Mouse (Mus musculus) heart, embryonic 10.5 days (tissue): ENCODE measurements around the gene Ubash3b. TPM values are rescaled to one million over a fixed set of nuclear protein-coding genes. Genes with fewer than 3 reads are reported as not detected.
A peak's percentile ranks its signal among the peaks of the same experiment; 100 is the strongest.

Experiments
- DNase-seq: peaks from one replicate; pipeline ENCODE4 v3.0.0-alpha.2; 2017; ENCODE audit warnings: low spot score
- H3K27ac ChIP-seq: fragments of 300-500 bp; sonication (generic); 2 replicates; pipeline ENCODE4 v1.5.1; 2016; ENCODE audit warnings: mild to moderate bottlenecking
- H3K27me3 ChIP-seq: fragments of 300-500 bp; sonication (generic); 2 replicates; pipeline ENCODE4 v1.6.1; 2016; ENCODE audit warnings: mild to moderate bottlenecking; ENCODE audit not compliant: poor library complexity, insufficient read depth, severe bottlenecking
- H3K36me3 ChIP-seq: fragments of 300-500 bp; sonication (generic); 2 replicates; pipeline ENCODE4 v1.6.1; 2016; ENCODE audit warnings: mild to moderate bottlenecking, moderate library complexity
- H3K4me1 ChIP-seq: fragments of 300-500 bp; sonication (generic); 2 replicates; pipeline ENCODE4 v1.6.1; 2016; ENCODE audit warnings: mild to moderate bottlenecking
- H3K4me3 ChIP-seq: fragments of 300-500 bp; sonication (generic); 2 replicates; pipeline ENCODE4 v1.5.1; 2016; ENCODE audit warnings: mild to moderate bottlenecking, moderate library complexity
- H3K9me3 ChIP-seq: fragments of 300-500 bp; sonication (generic); 2 replicates; pipeline ENCODE4 v1.6.1; 2016; ENCODE audit warnings: mild to moderate bottlenecking, moderate library complexity
- WGBS: fragments of 180-500 bp; shearing (Covaris S2); methylation state at CpG from one replicate; pipeline ENCODE4 v1.1.7; 2016; 5-methylcytosine and 5-hydroxymethylcytosine counted together
- polyA plus RNA-seq: library from polyadenylated mRNA; unstranded; fragments of >200 nt; fragmentation: Nextera tagmentation; extraction: Ambion mirVana; gene quantifications from 2 replicates; pipeline ENCODE4 v1.2.1, GENCODE M21; 2016

Gene Ubash3b
- polyA plus RNA-seq, 1 experiment from 2014 or later = 13.3 TPM

DNA sequence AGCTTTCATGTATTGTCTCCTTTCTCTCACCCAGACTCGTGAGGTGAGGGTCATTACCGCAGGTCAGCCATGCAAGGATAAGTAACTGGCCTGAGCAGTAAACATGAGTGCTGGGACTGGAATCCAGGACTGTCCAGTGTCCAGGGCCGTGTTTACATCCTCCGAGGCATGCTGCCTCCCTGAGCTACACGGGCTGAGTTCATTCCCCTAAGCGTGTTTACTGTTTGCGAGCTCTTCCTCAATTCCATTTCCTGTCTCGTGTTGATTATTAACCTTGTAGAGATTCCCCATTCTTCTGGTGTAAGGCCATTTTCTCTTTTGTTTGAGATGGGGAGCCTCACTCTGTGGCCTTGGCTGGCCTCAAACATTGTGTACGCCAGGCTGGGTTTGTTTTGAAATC, 23.8 kb upstream of the Ubash3b start:
- WGBS = 76% methylated on average over 9 of the region's 9 CpGs
- no peak for DNase-seq

GRCm38 (mm10) chr9:41182550-41182949, 21.1 kb upstream of the Ubash3b start:
- no peak for DNase-seq
- Histone ChIP-seq H3K27ac (no peak overlapping the region), H3K4me3 (no peak overlapping the region), H3K36me3 (no peaks in the 10 kb centered on the region), H3K4me1 (peaks cover 3% of the 10 kb centered on the region; the same call in 1 of the 2 replicates), H3K27me3 (no peaks in the 10 kb centered on the region), H3K9me3 (no peaks in the 10 kb centered on the region)

More for the DNA sequence above, 23.8 kb upstream of the Ubash3b start:
- Histone ChIP-seq H3K36me3 (no peaks in the 10 kb centered on the region), H3K27me3 (no peaks in the 10 kb centered on the region), H3K4me1 (peaks cover 3% of the 10 kb centered on the region; the same call in 1 of the 2 replicates), H3K27ac (peak overlapping the region; percentile 8; the same call in 1 of the 2 replicates), H3K4me3 (no peak overlapping the region), H3K9me3 (no peaks in the 10 kb centered on the region)

DNA sequence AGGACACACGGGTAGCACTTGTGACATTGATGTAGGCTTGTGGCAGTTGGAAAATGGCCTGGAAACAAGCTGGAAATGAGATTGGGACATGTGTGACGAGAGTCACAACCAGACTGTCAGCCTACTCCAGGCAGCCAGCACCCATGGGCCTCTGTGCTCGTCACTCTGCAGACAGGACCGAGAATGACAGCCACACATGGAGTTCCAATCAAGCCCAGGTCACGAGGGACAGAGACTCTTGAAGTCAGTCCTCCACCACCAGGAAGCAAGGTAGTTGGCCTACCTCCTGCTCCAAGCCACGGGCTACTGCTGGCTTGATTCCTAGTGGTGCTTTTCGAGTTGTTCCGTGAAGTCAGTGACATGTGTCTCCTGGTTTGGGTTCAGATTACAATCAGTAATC, 20.3 kb upstream of the Ubash3b start:
- Histone ChIP-seq H3K27ac (no peak overlapping the region), H3K27me3 (no peaks in the 10 kb centered on the region), H3K4me1 (peaks cover 3% of the 10 kb centered on the region; the same call in 1 of the 2 replicates), H3K36me3 (no peaks in the 10 kb centered on the region), H3K4me3 (no peak overlapping the region), H3K9me3 (no peaks in the 10 kb centered on the region)
- DNase-seq = no peak
- WGBS = 64% methylated on average over 8 of the region's 8 CpGs

GRCm38 (mm10) chr9:41181372-41181771, 19.9 kb upstream of the Ubash3b start:
- 69% methylated on average over 9 of the region's 9 CpGs for WGBS
- no peak overlapping the region for H3K4me3 ChIP-seq

GRCm38 (mm10) chr9:41179056-41179455, 17.6 kb upstream of the Ubash3b start:
- H3K36me3 ChIP-seq = no peaks in the 10 kb centered on the region
- no peaks in the 10 kb centered on the region for H3K27me3 ChIP-seq
- no peak overlapping the region for H3K27ac ChIP-seq
- H3K4me3 ChIP-seq = no peak overlapping the region
- DNase-seq = no peak
- WGBS = 74% methylated on average over 5 of the region's 5 CpGs
- no peaks in the 10 kb centered on the region for H3K9me3 ChIP-seq
- peaks cover 10% of the 10 kb centered on the region for H3K4me1 ChIP-seq

More at GRCm38 (mm10) chr9:41181372-41181771, 19.9 kb upstream of the Ubash3b start:
- DNase-seq = no peak
- Histone ChIP-seq H3K4me1 (peaks cover 3% of the 10 kb centered on the region; the same call in 1 of the 2 replicates), H3K27ac (no peak overlapping the region), H3K27me3 (no peaks in the 10 kb centered on the region), H3K36me3 (no peaks in the 10 kb centered on the region), H3K9me3 (no peaks in the 10 kb centered on the region)

- H3K4me3 ChIP-seq = no peak overlapping the region
- H3K4me1 ChIP-seq = peaks cover 41% of the 10 kb centered on the region
- no peaks in the 10 kb centered on the region for H3K9me3 ChIP-seq
- H3K36me3 ChIP-seq = no peaks in the 10 kb centered on the region
- WGBS = 52% methylated on average over 3 of the region's 3 CpGs
- DNase-seq = no peak
- H3K27me3 ChIP-seq = no peaks in the 10 kb centered on the region
- no peak overlapping the region for H3K27ac ChIP-seq
These were observed 11.7 kb upstream of the Ubash3b start for GRCm38 (mm10) chr9:41173158-41173557.

DNA sequence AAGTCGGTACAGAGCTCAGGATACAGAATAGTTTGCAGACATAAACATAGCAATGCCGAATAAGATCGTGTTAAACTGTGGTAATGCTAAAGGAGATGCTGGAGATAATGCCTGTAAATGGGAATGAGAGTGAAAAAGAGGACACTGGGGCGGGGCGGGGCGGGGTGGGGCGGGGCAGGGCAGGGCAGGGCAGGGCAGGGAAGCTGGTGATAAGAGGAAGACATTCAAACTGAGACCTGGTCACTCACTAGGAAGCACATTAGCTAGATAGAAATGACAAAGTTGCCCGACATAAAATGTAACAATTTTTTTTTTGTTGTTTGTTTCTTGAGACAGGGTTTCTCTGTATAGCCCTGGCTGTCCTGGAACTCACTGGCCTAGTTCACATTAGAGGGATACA, 10.9 kb upstream of the Ubash3b start:
- DNase-seq = no peak
- 69% methylated on average over 8 of the region's 8 CpGs for WGBS
- no peaks in the 10 kb centered on the region for H3K36me3 ChIP-seq

DNA sequence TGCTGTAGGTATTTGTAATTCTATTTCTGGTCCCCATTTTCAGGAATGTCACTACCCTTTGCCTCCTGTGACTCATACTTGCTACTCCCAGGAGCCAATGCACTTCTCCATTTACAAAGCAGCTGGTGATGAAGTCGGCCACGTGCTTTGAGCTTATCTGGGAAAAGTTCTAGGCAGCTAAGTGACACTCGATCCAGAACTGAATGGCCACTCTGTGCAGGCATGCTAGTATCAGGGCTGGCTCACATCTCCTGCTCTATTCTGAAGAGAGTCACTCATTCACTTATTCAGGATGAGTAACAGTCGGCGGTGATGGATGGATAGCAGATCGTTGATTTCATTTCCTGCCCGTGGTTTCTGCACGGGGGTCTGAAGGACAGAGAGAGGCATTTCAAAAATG, 8.5 kb upstream of the Ubash3b start:
- DNase-seq = peak; percentile 90
- H3K4me1 ChIP-seq = peaks cover 46% of the 10 kb centered on the region
- no peaks in the 10 kb centered on the region for H3K36me3 ChIP-seq
- H3K9me3 ChIP-seq = no peaks in the 10 kb centered on the region
- no peaks in the 10 kb centered on the region for H3K27me3 ChIP-seq
- H3K4me3 ChIP-seq = no peak overlapping the region
- 8% methylated on average over 8 of the region's 8 CpGs for WGBS
- peak overlapping the region; percentile 69; the same call in 1 of the 2 replicates for H3K27ac ChIP-seq

More for the DNA sequence above, 10.9 kb upstream of the Ubash3b start:
- H3K4me1 ChIP-seq = peaks cover 41% of the 10 kb centered on the region
- no peak overlapping the region for H3K27ac ChIP-seq
- H3K27me3 ChIP-seq = no peaks in the 10 kb centered on the region
- H3K9me3 ChIP-seq = no peaks in the 10 kb centered on the region
- H3K4me3 ChIP-seq = no peak overlapping the region

DNA sequence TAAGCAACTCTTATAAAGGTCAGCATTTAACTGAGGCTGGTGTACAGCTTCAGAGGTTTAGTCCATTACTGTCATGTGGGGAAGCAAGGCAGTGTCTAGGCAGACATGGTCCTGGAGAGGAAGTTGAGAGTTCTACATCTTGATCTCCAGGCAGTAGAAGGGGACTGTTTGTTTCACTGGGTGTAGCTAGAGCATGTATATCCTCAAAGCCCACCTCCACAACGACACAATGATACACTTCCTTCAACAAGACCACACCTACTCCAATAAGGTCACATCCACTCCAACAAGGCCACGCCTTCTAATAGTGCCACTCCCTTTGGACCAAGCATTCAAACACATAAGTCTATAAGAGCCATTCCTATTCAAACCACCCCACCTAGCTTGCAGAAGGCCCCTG, 7.2 kb upstream of the Ubash3b start:
- Histone ChIP-seq H3K9me3 (no peaks in the 10 kb centered on the region), H3K4me3 (no peak overlapping the region), H3K27me3 (no peaks in the 10 kb centered on the region), H3K36me3 (no peaks in the 10 kb centered on the region), H3K27ac (no peak overlapping the region), H3K4me1 (peaks cover 35% of the 10 kb centered on the region)
- no peak for DNase-seq
- 72% methylated on average over 2 of the region's 2 CpGs for WGBS

GRCm38 (mm10) chr9:41168206-41168605, 6.7 kb upstream of the Ubash3b start:
- DNase-seq = no peak
- Histone ChIP-seq H3K9me3 (no peaks in the 10 kb centered on the region), H3K4me3 (no peak overlapping the region), H3K4me1 (peaks cover 31% of the 10 kb centered on the region), H3K27me3 (no peaks in the 10 kb centered on the region), H3K27ac (no peak overlapping the region), H3K36me3 (no peaks in the 10 kb centered on the region)
- WGBS = 90% methylated on average over 6 of the region's 6 CpGs

DNA sequence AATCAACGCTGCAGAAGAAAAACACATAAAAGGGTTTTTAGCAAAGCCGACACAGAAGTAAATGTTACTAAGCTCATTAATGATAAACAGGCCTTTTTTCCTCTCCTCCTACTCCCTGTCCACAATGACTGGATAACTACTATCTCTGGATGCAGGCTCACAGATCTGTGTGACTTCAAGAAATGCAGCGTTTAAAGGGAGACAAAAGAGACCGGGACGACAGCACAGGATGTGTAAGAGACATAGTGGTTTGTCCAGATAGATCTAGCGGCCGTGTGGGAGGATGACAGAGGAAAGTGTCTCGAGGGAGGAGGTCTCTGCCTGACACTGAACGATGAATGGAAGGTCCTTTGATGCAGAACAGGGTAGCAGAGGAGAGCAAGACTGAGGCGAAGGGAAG, 5.4 kb upstream of the Ubash3b start:
- DNase-seq = no peak
- Histone ChIP-seq H3K4me3 (no peak overlapping the region), H3K27me3 (no peaks in the 10 kb centered on the region), H3K4me1 (peaks cover 24% of the 10 kb centered on the region), H3K9me3 (no peaks in the 10 kb centered on the region), H3K27ac (no peak overlapping the region), H3K36me3 (no peaks in the 10 kb centered on the region)
- 38% methylated on average over 9 of the region's 10 CpGs for WGBS

GRCm38 (mm10) chr9:41162363-41162762, 866 bp upstream of the Ubash3b start:
- H3K27ac ChIP-seq = no peak overlapping the region
- 75% methylated on average over 4 of the region's 4 CpGs for WGBS
- H3K4me3 ChIP-seq = no peak overlapping the region
- peaks cover 12% of the 10 kb centered on the region; the same call in 1 of the 2 replicates for H3K4me1 ChIP-seq
- H3K9me3 ChIP-seq = no peaks in the 10 kb centered on the region
- no peak for DNase-seq
- peaks cover 16% of the 10 kb centered on the region for H3K27me3 ChIP-seq
- no peaks in the 10 kb centered on the region for H3K36me3 ChIP-seq

GRCm38 (mm10) chr9:41160536-41161176, 841 bp downstream of the Ubash3b start:
- no peak for DNase-seq
- no peaks in the 10 kb centered on the region for H3K36me3 ChIP-seq
- H3K4me3 ChIP-seq = no peak overlapping the region
- H3K27ac ChIP-seq = no peak overlapping the region
- H3K27me3 ChIP-seq = peaks cover 20% of the 10 kb centered on the region
- peaks cover 21% of the 10 kb centered on the region for H3K4me1 ChIP-seq
- H3K9me3 ChIP-seq = no peaks in the 10 kb centered on the region
- WGBS = 65% methylated on average over 7 of the region's 7 CpGs

- Histone ChIP-seq H3K9me3 (no peaks in the 10 kb centered on the region), H3K4me3 (no peak overlapping the region), H3K27me3 (peaks cover 25% of the 10 kb centered on the region), H3K27ac (no peak overlapping the region), H3K36me3 (no peaks in the 10 kb centered on the region), H3K4me1 (peaks cover 22% of the 10 kb centered on the region)
- no peak for DNase-seq
- WGBS = 80% methylated on average over 2 of the region's 2 CpGs
These were observed 2.3 kb downstream of the Ubash3b start for GRCm38 (mm10) chr9:41159223-41159622.
